Mouse (Mus musculus) kidney, embryonic 16.5 days (tissue): ENCODE results near the gene Vangl2. TPM values are rescaled to one million over a fixed set of nuclear protein-coding genes. Genes with fewer than 3 reads are reported as not detected.

Experiments
- ATAC-seq: fragments of 200-750 bp; cut with Nextera tagmentation; 2 replicates; pipeline ENCODE4 v1.8.0; 2017; ENCODE audit warnings: moderate TSS enrichment; ENCODE audit not compliant: low FRiP score, low TSS enrichment
- H3K27ac ChIP-seq: fragments of 300-500 bp; sonication (generic); 2 replicates; pipeline ENCODE4 v1.5.1; 2014; ENCODE audit warnings: low read length
- H3K27me3 ChIP-seq: fragments of 300-500 bp; sonication (generic); 2 replicates; pipeline ENCODE4 v1.6.1; 2014; ENCODE audit warnings: low read length, control low read depth, mixed read lengths; ENCODE audit not compliant: insufficient read depth
- H3K36me3 ChIP-seq: fragments of 300-500 bp; sonication (generic); 2 replicates; pipeline ENCODE4 v1.6.1; 2014; ENCODE audit warnings: low read length, control low read depth, mixed read lengths; ENCODE audit not compliant: insufficient read depth
- H3K4me1 ChIP-seq: fragments of 300-500 bp; sonication (generic); 2 replicates; pipeline ENCODE4 v1.6.1; 2014; ENCODE audit warnings: low read length, control low read depth, mixed read lengths; ENCODE audit not compliant: insufficient read depth
- H3K4me2 ChIP-seq: fragments of 300-500 bp; sonication (generic); replicated peaks from 2 replicates; pipeline ENCODE4 v1.6.1; 2014; ENCODE audit warnings: low read depth, low read length
- H3K4me3 ChIP-seq: fragments of 300-500 bp; sonication (generic); 2 replicates; pipeline ENCODE4 v1.5.1; 2014; ENCODE audit warnings: mild to moderate bottlenecking, low read length
- H3K9ac ChIP-seq: fragments of 300-500 bp; sonication (generic); replicated peaks from 2 replicates; pipeline ENCODE4 v1.6.1; 2014; ENCODE audit warnings: low read length
- H3K9me3 ChIP-seq: fragments of 300-500 bp; sonication (generic); 2 replicates; pipeline ENCODE4 v1.6.1; 2016; ENCODE audit warnings: low read length, control low read depth
- WGBS: fragments of 180-500 bp; shearing (Covaris S2); extraction: QIAGEN DNeasy Blood & Tissue Kit; methylation state at CpG from one replicate; pipeline ENCODE4 v1.1.7; 2014; 5-methylcytosine and 5-hydroxymethylcytosine counted together
- polyA plus RNA-seq: library from polyadenylated mRNA; unstranded; fragments of >200 nt; fragmentation: Nextera tagmentation; extraction: Ambion mirVana; gene quantifications from 2 replicates; pipeline ENCODE4 v1.2.1, GENCODE M21; 2015

Vangl2 gene
- polyA plus RNA-seq, 1 experiment from 2014 or later = 14.6 TPM

DNA sequence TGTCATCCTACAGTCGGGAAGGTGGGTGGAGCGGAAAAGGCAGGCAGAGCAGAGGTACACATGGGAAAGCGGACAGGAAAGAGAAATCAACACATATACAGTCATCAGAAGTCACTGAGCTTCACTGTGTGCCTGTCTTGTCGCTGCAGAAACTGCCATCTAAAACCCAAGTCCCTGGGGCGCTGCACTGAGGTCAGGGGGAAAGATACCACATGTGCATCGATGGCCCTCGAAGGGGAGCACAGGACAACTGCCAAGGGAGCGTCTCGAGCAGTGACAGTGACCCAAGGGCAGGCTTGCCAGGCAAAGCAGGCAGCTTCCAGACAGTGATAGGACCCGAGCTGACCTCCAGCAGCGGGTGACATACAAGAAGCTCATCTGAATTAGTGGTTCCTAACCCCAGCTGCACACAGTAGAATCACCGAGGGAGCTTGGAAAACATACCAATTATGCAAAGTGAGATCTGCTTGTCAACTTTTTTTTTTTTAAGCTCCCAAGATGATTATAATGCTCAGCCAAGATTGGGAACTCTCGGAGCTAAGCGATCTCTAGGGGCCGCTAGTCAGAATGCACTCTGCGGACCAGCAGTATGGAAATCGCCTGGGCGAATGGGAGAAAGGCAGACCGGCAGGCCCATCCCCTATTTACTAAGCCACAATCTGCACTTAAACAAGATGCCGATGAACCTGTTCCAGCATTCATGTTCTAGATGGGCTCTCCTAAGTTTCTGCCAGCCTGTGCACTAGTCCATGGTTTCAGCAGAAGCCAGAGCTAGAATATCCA, 18.0 kb downstream of the Vangl2 start:
- H3K36me3 ChIP-seq = peaks cover 68% of the 10 kb centered on the region

DNA sequence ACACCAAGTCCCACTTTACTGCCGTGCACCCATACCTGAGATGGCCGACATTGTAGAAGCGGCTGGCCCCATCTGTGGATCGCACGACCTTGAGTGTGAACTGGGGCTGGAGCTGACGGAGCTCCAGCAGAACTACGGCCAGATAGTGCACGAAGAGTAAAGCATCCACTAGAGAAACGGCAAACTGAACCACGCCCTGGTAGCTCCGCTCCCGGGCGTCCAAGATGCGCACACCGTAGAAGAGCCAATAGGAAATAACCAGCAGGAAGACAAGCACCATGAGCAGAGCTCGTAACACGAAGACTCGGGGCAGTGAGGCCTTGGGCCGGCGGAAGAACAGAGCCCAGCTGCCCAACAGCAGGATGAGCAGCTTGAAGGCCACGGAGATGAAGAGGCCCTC, 18.8 kb downstream of the Vangl2 start:
- 95% methylated on average over 21 of the region's 21 CpGs for WGBS
- no peak overlapping the region for H3K4me3 ChIP-seq
- no peaks in the 10 kb centered on the region for H3K4me1 ChIP-seq
- no peaks in the 10 kb centered on the region for H3K9me3 ChIP-seq
- peaks cover 74% of the 10 kb centered on the region for H3K36me3 ChIP-seq
- no peak overlapping the region for H3K27ac ChIP-seq
- no peaks in the 10 kb centered on the region for H3K27me3 ChIP-seq
- H3K9ac ChIP-seq = no peak overlapping the region
- ATAC-seq = no peak
- no peak overlapping the region for H3K4me2 ChIP-seq

More for the DNA sequence above, 18.0 kb downstream of the Vangl2 start:
- no peak for ATAC-seq
- Histone ChIP-seq H3K4me2 (no peak overlapping the region), H3K4me3 (no peak overlapping the region), H3K9ac (no peak overlapping the region), H3K27ac (no peak overlapping the region), H3K27me3 (no peaks in the 10 kb centered on the region), H3K9me3 (no peaks in the 10 kb centered on the region), H3K4me1 (no peaks in the 10 kb centered on the region; the same call in 1 of the 2 replicates)
- WGBS = 94% methylated on average over 20 of the region's 20 CpGs

DNA sequence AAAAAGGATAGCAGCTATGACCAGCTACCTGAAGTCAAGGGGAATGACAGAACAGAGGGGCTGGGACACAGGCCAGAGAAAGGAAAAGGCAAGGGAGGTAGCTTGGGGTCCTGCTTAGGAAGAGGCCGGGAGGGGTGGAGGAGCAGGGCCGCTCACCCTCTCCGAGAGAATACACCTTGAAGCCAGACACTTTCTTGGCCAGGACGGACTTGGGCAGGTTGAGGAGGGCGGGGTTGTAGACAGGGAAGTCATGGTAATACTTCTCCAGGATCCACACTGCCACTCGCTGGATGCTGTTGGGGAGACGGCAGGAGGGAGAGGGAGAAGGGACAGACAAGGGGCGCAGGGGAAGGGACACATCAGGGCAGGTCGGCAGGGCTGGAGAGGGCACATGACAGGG, 19.9 kb downstream of the Vangl2 start:
- Histone ChIP-seq H3K4me1 (no peaks in the 10 kb centered on the region), H3K9me3 (no peaks in the 10 kb centered on the region), H3K4me3 (no peak overlapping the region), H3K27ac (no peak overlapping the region), H3K4me2 (no peak overlapping the region), H3K27me3 (no peaks in the 10 kb centered on the region), H3K9ac (no peak overlapping the region), H3K36me3 (peaks cover 78% of the 10 kb centered on the region)
- WGBS = 87% methylated on average over 9 of the region's 9 CpGs
- ATAC-seq = no peak

DNA sequence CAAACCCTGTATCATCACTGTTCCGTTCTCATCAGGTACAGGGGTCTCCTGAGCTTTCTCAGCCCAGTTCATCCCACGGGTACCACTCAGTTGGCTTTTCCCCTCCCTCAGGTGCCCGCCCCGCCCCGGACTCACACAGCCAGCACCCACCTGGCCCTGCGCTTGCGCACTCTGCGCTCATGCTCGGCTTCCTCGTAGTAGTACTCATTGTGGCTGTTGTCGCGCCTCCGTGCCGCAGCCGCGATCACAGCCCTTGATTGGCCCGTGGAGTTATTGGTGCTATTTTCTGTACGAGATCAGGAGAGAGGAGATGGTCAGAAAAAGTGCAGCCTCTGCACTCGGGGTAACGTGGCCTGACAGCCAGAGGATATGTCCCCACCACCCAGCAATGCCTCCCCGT, 20.5 kb downstream of the Vangl2 start:
- H3K4me3 ChIP-seq = no peak overlapping the region
- no peak overlapping the region for H3K27ac ChIP-seq
- no peak overlapping the region for H3K9ac ChIP-seq
- H3K9me3 ChIP-seq = no peaks in the 10 kb centered on the region
- no peaks in the 10 kb centered on the region for H3K4me1 ChIP-seq
- peaks cover 79% of the 10 kb centered on the region for H3K36me3 ChIP-seq
- no peaks in the 10 kb centered on the region for H3K27me3 ChIP-seq
- H3K4me2 ChIP-seq = no peak overlapping the region
- WGBS = 96% methylated on average over 21 of the region's 21 CpGs
- ATAC-seq = no peak

DNA sequence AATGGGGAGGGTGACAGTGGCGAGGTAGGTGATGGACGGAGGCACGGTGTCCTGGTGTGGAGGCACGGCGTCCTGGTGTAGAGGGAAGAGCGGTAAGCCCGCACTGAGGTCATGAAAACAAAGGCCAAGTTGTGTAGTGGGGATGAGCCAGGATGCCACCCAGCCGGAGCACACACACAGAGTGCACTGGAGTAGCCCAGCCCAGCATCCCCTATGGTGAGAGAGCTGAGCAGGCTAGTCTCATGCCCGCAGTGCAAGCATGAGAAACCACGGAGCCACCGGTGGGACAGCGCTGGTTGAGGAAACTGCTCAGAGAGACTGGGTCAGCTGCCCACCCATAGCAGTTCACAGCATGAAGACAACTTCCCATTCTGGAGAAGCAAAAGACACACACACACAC, 26.6 kb downstream of the Vangl2 start:
- Histone ChIP-seq H3K36me3 (peaks cover 32% of the 10 kb centered on the region), H3K4me3 (no peak overlapping the region), H3K27me3 (no peaks in the 10 kb centered on the region), H3K27ac (no peak overlapping the region), H3K9me3 (no peaks in the 10 kb centered on the region), H3K4me1 (no peaks in the 10 kb centered on the region), H3K9ac (no peak overlapping the region), H3K4me2 (no peak overlapping the region)
- 70% methylated on average over 12 of the region's 12 CpGs for WGBS
- no peak for ATAC-seq

DNA sequence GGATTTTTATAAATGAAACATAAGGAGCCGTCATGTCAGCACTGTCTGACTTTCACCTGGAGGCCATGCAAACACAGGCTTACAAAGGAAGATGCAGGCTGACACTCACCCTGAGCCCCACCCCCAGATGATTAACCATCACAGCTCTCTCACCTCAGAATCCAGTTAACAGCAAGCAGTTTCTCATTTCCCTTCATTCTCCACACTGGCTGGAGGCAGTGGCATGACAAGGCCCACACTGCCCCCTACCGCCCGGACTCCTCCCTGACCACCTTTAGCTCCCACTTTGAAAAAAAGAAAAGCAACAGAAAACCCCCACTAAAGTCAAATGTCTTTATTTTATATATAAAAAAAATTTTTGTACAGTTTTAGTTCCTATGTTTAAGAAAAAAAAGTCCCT, 27.6 kb downstream of the Vangl2 start:
- Histone ChIP-seq H3K4me1 (no peaks in the 10 kb centered on the region), H3K9me3 (no peaks in the 10 kb centered on the region), H3K4me2 (no peak overlapping the region), H3K36me3 (peaks cover 22% of the 10 kb centered on the region), H3K27me3 (no peaks in the 10 kb centered on the region), H3K9ac (no peak overlapping the region), H3K27ac (no peak overlapping the region), H3K4me3 (no peak overlapping the region)
- peak; percentile 74; the same call in 1 of the 2 replicates for ATAC-seq
- 48% methylated on average over 3 of the region's 3 CpGs for WGBS

DNA sequence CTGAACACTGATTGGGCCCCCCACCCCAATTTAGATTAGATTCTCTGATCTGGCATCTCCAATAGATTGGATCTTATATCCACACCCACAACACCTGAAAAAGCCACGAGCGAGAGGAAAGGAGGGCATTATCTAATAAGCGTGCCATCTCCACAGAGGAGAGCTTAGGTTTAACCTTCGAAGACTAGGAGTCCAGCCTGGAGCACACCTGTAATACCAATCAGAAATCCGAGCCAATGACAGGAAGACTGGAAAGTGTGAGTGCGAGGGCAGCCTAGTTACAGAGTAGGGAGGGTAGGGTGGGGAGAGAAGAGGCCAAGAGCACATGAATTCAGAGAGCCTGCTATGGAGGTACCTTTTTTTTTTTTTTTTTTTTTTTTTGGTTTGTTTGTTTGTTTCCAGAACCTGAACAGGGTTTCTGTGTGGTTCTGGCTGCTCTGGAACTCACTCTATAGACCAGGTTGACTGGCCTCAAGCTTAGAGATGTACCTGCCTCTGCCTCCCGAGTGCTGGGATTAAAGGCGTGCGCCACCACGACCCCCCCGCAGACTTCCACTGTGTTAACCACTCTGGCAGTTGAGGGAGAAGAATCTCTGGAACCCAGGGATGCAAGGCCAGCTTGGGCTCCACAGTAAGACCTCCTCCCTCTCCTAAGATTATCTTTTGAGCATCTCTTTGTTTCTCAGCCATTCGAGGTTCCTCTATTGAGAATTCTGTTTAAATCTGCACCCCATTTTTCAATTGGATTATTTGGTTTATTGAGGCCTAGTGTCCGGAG, 29.2 kb downstream of the Vangl2 start:
- H3K4me1 ChIP-seq = no peaks in the 10 kb centered on the region
- WGBS = 88% methylated on average over 13 of the region's 13 CpGs
- H3K36me3 ChIP-seq = peaks cover 11% of the 10 kb centered on the region; the same call in 1 of the 2 replicates
- ATAC-seq = no peak
- no peak overlapping the region for H3K9ac ChIP-seq
- no peak overlapping the region for H3K4me3 ChIP-seq
- no peak overlapping the region for H3K27ac ChIP-seq
- no peak overlapping the region for H3K4me2 ChIP-seq
- H3K27me3 ChIP-seq = no peaks in the 10 kb centered on the region
- H3K9me3 ChIP-seq = no peaks in the 10 kb centered on the region

DNA sequence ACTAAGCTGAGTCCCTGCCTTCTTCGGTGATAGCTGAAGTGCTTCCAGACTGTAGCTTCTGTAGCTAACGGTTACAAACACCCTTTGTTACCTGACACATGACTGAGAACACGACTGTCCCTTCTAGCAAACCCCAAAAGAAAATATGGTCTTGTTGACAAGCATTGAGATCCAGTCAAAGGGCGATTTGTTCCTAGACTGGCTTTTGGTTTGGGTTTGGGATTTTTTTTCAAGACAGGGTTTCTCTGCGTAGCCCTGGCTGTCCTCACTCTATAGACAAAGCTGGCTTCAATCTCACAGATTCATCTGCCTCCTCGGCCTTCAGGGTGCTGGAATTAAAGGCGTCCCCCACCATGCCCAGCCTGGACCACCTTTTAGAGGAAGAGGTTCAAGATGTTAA, 31.5 kb downstream of the Vangl2 start:
- Histone ChIP-seq H3K4me3 (no peak overlapping the region), H3K4me2 (no peak overlapping the region), H3K27ac (no peak overlapping the region), H3K27me3 (no peaks in the 10 kb centered on the region), H3K36me3 (no peaks in the 10 kb centered on the region), H3K9me3 (no peaks in the 10 kb centered on the region), H3K9ac (no peak overlapping the region), H3K4me1 (no peaks in the 10 kb centered on the region)
- 78% methylated on average over 7 of the region's 7 CpGs for WGBS
- no peak for ATAC-seq

DNA sequence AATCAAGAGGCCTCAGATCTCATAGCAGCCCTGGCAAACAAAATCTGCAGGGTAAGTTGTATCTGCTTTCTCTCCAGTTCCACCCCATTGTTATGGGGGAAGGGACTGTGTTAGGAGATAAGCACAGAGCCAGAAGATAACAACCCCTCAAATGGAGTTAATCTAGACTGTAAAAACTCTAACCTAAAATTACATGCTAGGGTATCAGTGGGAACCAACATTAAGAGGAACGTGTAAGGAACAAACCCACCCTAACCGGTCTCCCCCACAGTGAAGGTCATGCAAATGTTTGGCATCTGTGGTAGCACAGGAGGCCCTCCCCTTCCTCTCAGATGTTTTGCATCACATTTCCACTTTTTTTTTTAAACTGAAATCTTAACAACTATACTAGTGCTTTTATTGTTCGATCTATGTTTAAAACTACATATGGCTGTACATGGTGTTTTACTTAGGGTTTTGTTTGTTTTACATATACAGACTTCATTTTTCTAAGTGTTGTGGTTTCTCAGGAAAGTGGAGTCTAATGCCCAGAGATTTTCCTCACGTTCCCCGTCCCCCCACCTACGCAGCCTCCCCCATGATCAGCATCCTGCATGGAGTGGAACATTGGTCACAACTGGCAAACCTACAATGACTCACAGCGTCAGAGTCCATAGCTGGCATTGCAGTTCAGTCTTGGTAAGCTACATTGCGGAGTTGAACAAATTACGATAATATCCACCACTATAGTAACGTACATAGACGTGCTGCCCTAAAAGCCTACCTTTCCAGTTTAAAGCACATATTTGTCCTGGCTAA, 33.1 kb downstream of the Vangl2 start:
- 80% methylated on average over 11 of the region's 11 CpGs for WGBS
- no peak for ATAC-seq
- Histone ChIP-seq H3K36me3 (no peaks in the 10 kb centered on the region), H3K4me3 (no peak overlapping the region), H3K9me3 (no peaks in the 10 kb centered on the region), H3K4me1 (no peaks in the 10 kb centered on the region), H3K27me3 (no peaks in the 10 kb centered on the region), H3K4me2 (no peak overlapping the region), H3K27ac (no peak overlapping the region), H3K9ac (no peak overlapping the region)
